Mouse (Mus musculus) limb, embryonic 14.5 days (tissue): ENCODE measurements at regions not wholly inside any gene's neighbourhood (a gene's known extent, or its start where the extent isn't known, plus 50 kb on each side); places are given as distances from the start of the nearest gene placed in this dataset.

ENCODE experiments used
- ATAC-seq: fragments of 200-750 bp; cut with Nextera tagmentation; 2 replicates; pipeline ENCODE4 v1.8.0; 2017; ENCODE audit warnings: low read depth, moderate number of reproducible peaks, moderate TSS enrichment; ENCODE audit not compliant: low FRiP score
- DNase-seq: peaks from one replicate; pipeline ENCODE4 v3.0.0-alpha.2; 2015; ENCODE audit warnings: low spot score
- H3K27ac ChIP-seq: fragments of 300-500 bp; sonication (generic); replicated peaks from 2 replicates; pipeline ENCODE4 v1.5.1; 2014; ENCODE audit warnings: low read depth, mild to moderate bottlenecking, low read length, moderate library complexity, mixed read lengths
- H3K27me3 ChIP-seq: fragments of 300-500 bp; sonication (generic); 2 replicates; pipeline ENCODE4 v1.6.1; 2014; ENCODE audit warnings: low read length, mixed read lengths; ENCODE audit not compliant: control insufficient read depth, insufficient read depth
- H3K36me3 ChIP-seq: fragments of 300-500 bp; sonication (generic); 2 replicates; pipeline ENCODE4 v1.6.1; 2014; ENCODE audit warnings: mild to moderate bottlenecking, low read length, moderate library complexity, mixed read lengths; ENCODE audit not compliant: control insufficient read depth, insufficient read depth
- H3K4me1 ChIP-seq: fragments of 300-500 bp; sonication (generic); 2 replicates; pipeline ENCODE4 v1.6.1; 2014; ENCODE audit warnings: antibody characterized with exemption, low read length, mixed read lengths; ENCODE audit not compliant: control insufficient read depth, insufficient read depth
- H3K4me2 ChIP-seq: fragments of 300-500 bp; sonication (generic); replicated peaks from 2 replicates; pipeline ENCODE4 v1.6.1; 2014; ENCODE audit warnings: low read depth, mild to moderate bottlenecking, low read length, moderate library complexity; ENCODE audit not compliant: severe bottlenecking
- H3K4me3 ChIP-seq: fragments of 300-500 bp; sonication (generic); replicated peaks from 2 replicates; pipeline ENCODE4 v1.5.1; 2014; ENCODE audit warnings: low read length
- H3K9ac ChIP-seq: fragments of 300-500 bp; sonication (generic); 2 replicates; pipeline ENCODE4 v1.6.1; 2014; ENCODE audit warnings: mild to moderate bottlenecking, low read depth, low read length, moderate library complexity; ENCODE audit not compliant: severe bottlenecking
- H3K9me3 ChIP-seq: fragments of 300-500 bp; sonication (generic); 2 replicates; pipeline ENCODE4 v1.6.1; 2016; ENCODE audit warnings: low read length; ENCODE audit not compliant: control insufficient read depth
- POLR2A ChIP-seq: fragments of 200-500 bp; IDR thresholded peaks from 2 replicates; pipeline ENCODE4 v1.8.0; 2012; ENCODE audit warnings: inconsistent platforms, mild to moderate bottlenecking, moderate library complexity, borderline replicate concordance; ENCODE audit not compliant: insufficient read depth, insufficient read length; ENCODE audit errors: extremely low read depth
- WGBS: fragments of 180-500 bp; shearing (Covaris S2); extraction: QIAGEN DNeasy Blood & Tissue Kit; methylation state at CpG from one replicate; pipeline ENCODE4 v1.1.7; 2014; 5-methylcytosine and 5-hydroxymethylcytosine counted together

GRCm38 (mm10) chr13:57350828-57351227 is 455.0 kb upstream of the Trpc7 start:
- no peak for ATAC-seq
- 79% methylated on average over 2 of the region's 2 CpGs for WGBS

GRCm38 (mm10) chr13:57338676-57339075 is 442.9 kb upstream of the Trpc7 start:
- H3K4me2 ChIP-seq = no peak overlapping the region
- no peaks in the 10 kb centered on the region for H3K27me3 ChIP-seq
- H3K9me3 ChIP-seq = no peaks in the 10 kb centered on the region
- no peak overlapping the region for H3K4me3 ChIP-seq
- no peak overlapping the region for H3K27ac ChIP-seq
- peaks cover 3% of the 10 kb centered on the region; the same call in 1 of the 2 replicates for H3K4me1 ChIP-seq
- 32% methylated on average over 6 of the region's 6 CpGs for WGBS
- ATAC-seq = no peak
- no peak for TF ChIP-seq POLR2A
- no peak for DNase-seq
- no peak overlapping the region for H3K9ac ChIP-seq
- H3K36me3 ChIP-seq = no peaks in the 10 kb centered on the region

More at GRCm38 (mm10) chr13:57350828-57351227, 455.0 kb upstream of the Trpc7 start:
- H3K4me2 ChIP-seq = no peak overlapping the region
- no peak overlapping the region for H3K27ac ChIP-seq
- H3K9me3 ChIP-seq = no peaks in the 10 kb centered on the region
- H3K4me1 ChIP-seq = peaks cover 16% of the 10 kb centered on the region
- no peak for TF ChIP-seq POLR2A
- no peak for DNase-seq
- H3K36me3 ChIP-seq = no peaks in the 10 kb centered on the region
- no peak overlapping the region for H3K4me3 ChIP-seq
- H3K27me3 ChIP-seq = no peaks in the 10 kb centered on the region
- no peak overlapping the region for H3K9ac ChIP-seq

- Histone ChIP-seq H3K4me3 (no peak overlapping the region), H3K4me1 (peaks cover 3% of the 10 kb centered on the region; the same call in 1 of the 2 replicates), H3K4me2 (no peak overlapping the region), H3K27me3 (no peaks in the 10 kb centered on the region), H3K27ac (no peak overlapping the region), H3K9ac (no peak overlapping the region), H3K9me3 (no peaks in the 10 kb centered on the region), H3K36me3 (no peaks in the 10 kb centered on the region)
- no peak for TF ChIP-seq POLR2A
- ATAC-seq = no peak
- DNase-seq = no peak
- WGBS = 92% methylated on average over 8 of the region's 8 CpGs
Observed at GRCm38 (mm10) chr13:57336596-57336995, 440.8 kb upstream of the Trpc7 start.

- no peak overlapping the region for H3K27ac ChIP-seq
- H3K27me3 ChIP-seq = no peaks in the 10 kb centered on the region
- no peak overlapping the region for H3K9ac ChIP-seq
- no peak for ATAC-seq
- no peaks in the 10 kb centered on the region for H3K9me3 ChIP-seq
- no peak overlapping the region for H3K4me3 ChIP-seq
- no peaks in the 10 kb centered on the region for H3K36me3 ChIP-seq
- no peak overlapping the region for H3K4me2 ChIP-seq
- H3K4me1 ChIP-seq = peaks cover under 1% of the 10 kb centered on the region; the same call in 1 of the 2 replicates
- WGBS = 75% methylated on average over 5 of the region's 5 CpGs
- DNase-seq = no peak
- TF ChIP-seq POLR2A = no peak
Observed at GRCm38 (mm10) chr13:57332976-57333375, 437.2 kb upstream of the Trpc7 start.

GRCm38 (mm10) chr13:57331868-57332267 is 436.1 kb upstream of the Trpc7 start:
- 36% methylated on average over 5 of the region's 5 CpGs for WGBS
- no peak for DNase-seq
- no peaks in the 10 kb centered on the region for H3K4me1 ChIP-seq
- no peak for ATAC-seq
- H3K27ac ChIP-seq = no peak overlapping the region
- no peaks in the 10 kb centered on the region for H3K9me3 ChIP-seq
- H3K9ac ChIP-seq = no peak overlapping the region
- H3K36me3 ChIP-seq = no peaks in the 10 kb centered on the region
- H3K4me2 ChIP-seq = no peak overlapping the region
- no peak overlapping the region for H3K4me3 ChIP-seq
- TF ChIP-seq POLR2A = no peak
- no peaks in the 10 kb centered on the region for H3K27me3 ChIP-seq
